Mouse (Mus musculus): Measurements from ENCODE around the gene D430041D05Rik.

The D430041D05Rik gene

DNA sequence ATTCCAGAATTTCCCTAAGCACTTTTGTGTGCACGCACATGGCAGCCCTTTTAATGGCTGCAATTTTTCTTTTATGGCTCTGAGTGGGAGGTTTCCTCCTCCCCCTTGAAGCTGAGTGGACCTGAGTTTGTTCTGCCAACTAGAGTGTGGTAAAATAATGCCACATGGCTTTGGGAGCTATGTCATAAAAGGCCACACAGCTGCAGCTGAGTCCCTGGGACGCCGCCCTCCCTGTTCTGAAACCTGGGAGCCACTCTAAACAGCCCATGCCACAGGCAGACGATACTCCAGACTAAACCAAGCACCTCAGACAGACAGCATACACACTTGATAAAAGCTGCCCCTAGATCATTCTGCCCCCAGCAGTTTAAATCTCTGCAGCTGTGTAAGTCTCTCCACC lies 143.8 kb downstream of the D430041D05Rik start:
- no peak for DNase-seq (ENCODE audit: low read depth, low spot score)

DNA sequence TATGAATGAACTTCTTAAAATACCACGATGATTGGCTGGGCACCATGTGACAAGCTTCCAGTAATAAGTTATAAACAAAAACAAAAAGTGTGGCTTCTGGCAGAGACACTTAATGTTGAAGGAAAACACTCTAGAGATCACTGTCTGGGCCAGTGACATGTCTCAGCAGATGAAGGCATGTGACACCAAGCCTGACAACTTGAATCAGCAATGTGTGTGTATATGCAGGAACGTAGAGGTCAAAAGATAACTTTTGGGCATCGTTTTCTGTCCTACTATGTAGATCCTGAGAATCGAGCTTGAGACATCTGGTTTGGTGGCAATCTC lies 149.1 kb downstream of the D430041D05Rik start:
- no peak for DNase-seq (ENCODE audit: low read depth, low spot score)

DNA sequence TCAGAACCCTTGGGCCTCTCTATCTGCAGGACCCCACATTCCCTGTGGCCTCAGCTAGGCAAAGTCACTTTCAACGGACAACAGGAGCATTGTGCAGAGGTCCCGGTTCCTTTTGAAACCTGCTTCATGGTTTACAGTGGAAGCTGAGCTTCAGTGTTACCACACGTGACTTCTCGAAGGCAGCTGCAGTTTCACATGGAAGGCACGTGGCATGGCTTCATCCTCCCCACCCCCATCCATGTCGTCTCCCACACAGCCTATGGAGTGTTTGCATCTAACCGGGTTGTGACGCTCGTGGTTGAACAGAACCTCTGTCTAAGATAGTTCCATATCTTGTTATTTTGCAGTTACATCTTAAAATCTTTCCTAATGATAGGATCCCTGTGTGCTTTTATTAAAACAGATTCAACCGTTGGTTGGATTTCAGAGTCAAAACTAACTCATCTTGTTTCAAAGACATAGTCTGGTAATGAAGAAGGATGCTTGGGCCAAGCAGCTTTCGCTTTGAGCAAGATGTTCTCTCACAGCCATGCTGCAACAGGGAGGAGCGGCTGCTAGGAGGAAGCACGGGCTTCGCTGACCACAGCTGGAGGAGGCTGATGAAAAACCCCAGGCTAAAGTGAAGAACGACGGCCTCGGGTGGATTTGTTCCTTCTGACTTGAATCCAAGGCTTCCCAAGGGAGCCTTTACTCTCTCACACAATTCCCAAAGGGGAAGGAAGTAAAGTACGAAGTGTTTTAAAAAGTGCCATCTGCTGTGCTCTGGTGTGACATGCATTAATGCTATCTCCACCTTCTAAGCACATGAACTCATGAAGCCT lies 149.7 kb downstream of the D430041D05Rik start:
- DNase-seq (ENCODE audit: low read depth, low spot score): no peak

DNA sequence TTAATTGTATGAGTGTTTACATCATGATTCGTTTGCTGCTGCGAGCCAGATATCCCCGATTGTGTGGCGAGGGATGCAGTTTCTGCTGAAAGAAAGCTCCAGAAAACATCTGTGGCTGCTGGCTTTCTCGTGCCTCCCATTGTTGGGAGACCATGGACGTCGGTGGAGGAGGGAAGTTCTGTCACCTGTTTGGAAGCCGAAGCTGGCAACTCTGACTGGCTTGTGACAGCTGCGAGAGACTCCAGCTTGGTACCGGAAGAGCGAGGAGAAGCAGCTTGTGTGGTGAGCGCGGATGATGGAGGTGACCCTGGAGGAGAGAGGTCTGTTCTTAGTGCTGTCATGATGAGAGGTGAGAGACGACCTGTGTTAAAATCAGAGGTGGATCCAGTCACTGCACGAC lies 154.2 kb downstream of the D430041D05Rik start:
- DNase-seq (ENCODE audit: low read depth, low spot score): no peak

DNA sequence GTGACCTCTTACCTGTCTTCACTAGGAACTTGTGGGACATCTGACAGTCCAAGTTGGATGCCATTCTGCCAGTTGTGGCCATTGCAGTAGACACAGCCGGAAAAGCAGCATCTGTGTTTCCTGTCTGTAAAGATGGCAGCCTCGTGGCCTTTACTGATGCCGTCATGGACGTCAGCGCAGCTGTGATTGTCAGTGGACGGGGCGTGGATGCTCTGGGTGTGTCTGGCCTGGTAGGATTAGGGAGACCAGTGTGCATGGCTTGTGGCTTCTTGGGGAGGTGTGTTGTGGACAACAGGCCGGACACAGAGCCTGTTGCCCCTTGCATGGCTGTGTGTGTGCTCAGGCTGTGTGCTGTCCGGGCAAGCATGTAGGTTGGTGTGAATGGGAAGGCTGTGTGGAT lies 155.9 kb downstream of the D430041D05Rik start:
- DNase-seq (ENCODE audit: low read depth, low spot score): no peak

DNA sequence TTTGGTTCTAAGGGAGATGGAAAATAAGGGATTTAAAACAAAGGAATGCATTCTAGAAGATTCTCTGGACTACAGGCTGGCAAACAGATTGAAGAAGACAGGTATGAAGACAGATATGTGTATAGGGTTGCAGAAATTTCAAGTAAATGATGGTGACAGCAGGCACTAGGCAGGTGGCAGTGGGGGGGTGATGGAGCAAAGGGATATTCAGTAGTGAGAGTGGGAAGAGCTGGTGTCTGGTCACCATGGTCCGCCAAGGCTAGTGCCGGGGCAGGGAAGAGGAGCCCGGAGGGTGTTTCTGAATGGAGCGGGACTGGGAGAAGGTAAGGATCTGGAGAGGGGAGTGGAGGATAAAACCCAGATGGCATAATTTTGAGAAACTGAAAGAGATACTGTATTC lies 157.5 kb downstream of the D430041D05Rik start:
- DNase-seq (ENCODE audit: low read depth, low spot score): no peak

DNA sequence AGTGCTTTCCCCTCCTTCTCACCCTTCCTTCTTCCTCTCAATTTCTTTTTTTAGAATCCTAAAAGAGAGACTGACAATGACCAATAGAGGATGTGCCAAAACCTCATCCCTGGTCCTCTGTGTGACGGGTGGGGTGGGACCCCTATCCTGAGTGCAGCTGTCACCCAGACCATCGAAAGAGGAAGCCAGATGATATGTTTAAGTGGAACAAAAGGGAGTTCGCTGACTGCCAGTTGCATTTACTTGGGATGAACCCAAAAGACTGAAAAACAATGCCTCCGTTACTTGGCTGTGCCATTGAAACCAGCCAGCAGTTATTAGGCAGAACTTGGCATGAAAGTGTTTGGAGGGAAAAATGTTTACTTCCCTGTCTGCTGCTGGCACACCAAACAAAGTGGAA lies 159.2 kb downstream of the D430041D05Rik start:
- DNase-seq (ENCODE audit: low read depth, low spot score): peak; percentile 33

DNA sequence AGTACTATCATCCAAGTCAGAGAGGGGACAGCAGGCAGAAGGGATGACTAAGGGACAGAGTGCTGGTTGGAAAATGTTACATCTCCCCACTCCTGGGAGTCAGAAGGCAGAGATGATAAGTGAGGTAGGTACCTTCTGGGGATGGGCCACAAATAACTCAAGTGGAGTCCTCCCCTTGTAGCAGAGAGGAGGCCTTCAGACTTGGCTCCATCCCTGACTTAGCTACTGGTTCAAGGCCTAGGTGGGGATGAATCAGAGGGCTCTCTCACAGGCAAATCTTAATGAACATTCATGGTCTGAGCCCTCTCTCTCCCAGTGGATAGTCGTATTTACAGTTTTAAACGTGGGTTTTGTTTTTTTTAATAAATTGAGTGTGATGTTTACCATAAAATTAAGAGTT lies 161.0 kb downstream of the D430041D05Rik start:
- no peak for DNase-seq (ENCODE audit: low read depth, low spot score)

DNA sequence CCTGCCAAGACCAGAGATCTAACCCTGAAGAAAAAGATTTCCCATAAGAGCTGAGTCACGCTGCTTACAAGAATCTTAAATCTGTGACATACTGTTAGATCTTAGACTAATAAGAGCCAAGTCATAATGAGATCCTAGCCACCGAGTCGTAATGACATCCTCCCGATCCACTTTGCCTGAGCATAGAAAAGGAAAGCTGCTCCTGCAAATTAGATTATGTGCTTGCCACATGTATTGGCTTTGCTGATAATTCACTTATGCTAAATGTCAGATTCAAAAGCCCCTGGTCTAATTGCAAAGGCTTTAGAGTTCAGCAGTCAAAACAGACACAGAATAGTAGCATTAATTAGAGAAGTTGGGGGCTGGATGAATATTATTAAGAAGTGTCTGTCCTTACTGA lies 164.0 kb downstream of the D430041D05Rik start:
- no peak for DNase-seq (ENCODE audit: low read depth, low spot score)

DNA sequence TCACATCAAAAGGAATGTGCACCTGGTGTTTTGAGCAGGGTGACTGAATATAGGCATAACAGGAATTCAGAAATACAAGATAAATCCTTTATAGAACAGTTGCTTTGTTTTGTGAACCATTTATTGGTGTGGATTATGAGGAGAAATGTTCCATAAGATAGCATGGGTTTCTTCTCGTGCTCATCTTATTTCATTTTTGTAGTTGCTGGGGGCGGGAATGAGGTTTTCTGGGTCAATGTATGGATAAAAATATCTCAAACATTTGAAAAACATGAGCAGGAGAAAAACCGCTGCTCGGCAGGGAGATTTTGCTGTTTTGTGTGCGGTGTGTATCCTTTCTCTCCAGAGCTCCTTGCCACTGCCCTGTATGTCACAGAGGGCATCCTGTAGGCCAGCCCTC lies 168.8 kb downstream of the D430041D05Rik start:
- no peak for DNase-seq (ENCODE audit: low read depth, low spot score)

DNA sequence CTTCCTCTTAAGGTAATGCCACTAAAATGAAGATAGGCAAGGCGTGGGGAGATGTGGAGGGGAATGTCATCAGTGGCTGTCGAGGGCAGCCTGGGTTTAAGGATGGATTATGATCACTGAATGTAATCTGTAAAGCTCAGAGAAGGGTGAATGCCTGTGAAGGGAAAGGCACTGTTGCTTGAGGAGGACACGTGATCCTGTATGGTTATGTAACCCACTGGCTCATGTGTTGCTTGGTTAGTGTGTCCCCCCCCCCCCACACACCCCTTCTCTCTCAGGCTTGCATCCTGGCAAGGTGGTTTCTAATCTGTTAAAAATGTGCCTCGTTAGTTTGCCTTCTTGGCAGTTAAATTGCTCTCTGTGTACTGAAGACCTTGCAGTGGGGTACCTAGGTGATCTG lies 173.7 kb downstream of the D430041D05Rik start:
- no peak for DNase-seq (ENCODE audit: low read depth, low spot score)

DNA sequence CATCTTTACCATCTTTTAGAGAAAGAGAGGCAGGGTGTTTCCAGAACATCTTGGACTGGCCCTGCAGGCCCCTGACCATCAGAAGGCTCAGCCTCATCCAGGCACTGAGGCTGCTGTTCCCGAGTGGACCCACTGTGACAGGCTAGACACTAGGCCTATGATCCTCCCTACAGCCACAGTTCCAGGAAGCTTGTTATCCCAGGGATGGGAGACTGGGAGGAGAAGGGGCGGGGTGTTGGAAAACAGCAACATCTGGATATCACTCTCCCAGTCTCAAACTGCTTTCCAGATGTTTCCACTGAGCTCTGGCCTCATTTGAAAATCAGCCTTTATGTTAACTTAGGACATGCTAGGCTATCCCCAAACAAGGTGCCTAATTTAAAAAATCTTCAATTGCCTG lies 180.4 kb downstream of the D430041D05Rik start:
- DNase-seq (ENCODE audit: low read depth, low spot score): no peak

DNA sequence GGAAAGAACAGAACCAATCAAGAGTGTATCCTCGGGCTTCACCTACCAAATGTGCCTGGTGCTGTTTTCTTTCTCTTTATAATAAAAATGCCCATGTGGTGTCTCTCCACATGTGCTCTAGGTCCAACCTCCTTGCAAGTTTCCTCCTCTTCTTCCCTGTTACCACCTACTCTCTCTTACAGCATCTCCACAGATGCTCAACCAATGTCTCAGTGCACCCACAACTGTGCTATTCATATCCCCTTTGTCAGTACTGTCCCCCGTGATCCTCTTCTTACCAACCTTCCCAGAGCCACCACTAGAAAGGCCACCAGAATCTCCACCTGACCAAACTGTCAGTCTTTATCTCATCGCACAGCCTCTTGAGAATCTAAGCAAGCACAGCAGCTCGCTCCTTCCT lies 184.8 kb downstream of the D430041D05Rik start:
- DNase-seq (ENCODE audit: low read depth, low spot score): peak; percentile 73

DNA sequence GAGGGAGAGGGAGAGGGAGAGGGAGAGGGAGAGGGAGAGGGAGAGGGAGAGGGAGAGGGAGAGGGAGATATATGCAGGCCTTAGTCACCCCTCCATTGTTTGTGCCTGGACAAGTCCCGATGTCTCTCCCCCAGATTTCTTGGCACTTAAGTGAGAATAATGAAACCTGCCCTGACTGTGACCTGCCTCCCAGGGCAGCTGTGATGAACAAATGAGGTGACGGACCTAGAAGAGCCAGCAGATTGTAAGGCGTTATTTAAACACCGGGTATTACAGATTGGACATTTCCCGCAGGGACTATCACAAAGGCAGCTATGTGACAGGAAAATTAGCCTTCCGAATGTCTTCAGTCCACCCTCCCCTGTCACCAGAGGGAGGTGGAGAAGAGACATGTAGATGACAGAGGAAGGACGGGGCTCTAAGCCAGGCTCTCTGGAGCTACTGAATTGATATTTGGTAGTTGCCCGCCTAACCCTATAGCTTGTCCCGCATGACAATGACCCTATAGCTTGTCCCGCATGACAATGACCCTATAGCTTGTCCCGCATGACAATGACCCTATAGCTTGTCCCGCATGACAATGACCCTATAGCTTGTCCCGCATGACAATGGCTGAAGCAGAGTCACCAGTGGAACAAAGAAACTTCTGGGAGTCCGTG lies 191.0 kb downstream of the D430041D05Rik start:
- no peak for DNase-seq (ENCODE audit: low read depth, low spot score)

DNA sequence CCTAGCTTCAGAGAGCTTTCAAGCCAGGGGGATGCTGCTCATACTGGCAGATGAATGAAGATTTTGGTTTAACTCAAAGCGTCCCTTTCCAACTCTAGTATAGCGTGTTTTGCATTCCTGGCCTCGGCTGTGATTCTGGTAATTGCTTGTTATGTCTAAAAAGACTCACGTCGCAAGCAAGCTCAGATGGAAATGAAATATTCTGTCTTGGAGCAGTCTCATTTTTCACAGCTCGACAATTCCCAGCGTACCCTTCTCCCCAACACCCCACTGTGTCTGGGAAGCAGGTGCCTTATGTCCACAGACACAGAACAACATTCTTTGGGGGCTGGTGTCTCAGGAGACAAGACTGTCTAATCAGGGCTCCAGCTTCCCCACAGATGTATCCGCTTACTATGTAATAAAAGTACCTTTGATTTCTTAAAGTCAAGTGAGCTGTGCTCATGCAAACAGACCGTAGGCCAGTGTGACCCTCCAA lies 192.2 kb downstream of the D430041D05Rik start:
- no peak for DNase-seq (ENCODE audit: low read depth, low spot score)

DNA sequence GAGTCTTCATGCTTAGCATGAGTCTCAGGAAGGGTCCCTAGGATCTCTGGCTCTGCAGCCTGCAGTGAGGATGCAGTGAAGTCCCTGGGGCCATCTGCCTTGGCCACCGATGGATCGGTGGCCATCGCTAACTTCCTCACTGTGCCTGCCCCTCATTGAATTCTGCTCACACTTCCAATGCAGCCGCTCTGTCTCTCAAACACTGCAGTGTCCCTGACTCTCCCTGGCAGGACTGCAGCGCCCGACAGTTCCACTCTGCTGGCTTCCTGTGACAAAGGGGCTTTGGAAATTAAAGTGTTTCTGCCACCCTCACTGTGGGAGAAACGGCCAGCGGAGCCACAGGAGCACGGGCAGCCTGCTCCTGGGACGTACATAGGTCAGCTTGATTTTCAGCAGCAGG lies 192.7 kb downstream of the D430041D05Rik start:
- no peak for DNase-seq (ENCODE audit: low read depth, low spot score)

DNA sequence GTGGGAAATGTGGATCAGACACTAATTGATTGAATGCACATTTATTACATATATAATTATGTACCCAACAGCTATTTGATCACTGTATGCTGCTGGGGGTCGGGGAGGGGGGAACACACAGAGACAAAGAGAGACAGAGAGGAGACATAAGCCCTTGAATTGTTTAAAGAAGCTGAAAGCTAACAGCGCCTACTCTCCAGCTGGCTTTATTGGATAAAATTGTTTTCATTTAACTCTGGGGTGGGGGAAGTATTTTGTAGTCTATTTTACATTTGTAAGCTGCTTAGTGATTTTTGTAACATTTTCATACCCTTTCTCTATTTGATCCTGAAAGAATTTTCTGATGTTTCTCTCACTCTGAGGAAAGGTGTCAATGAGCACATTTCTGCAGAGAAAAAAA lies 201.4 kb downstream of the D430041D05Rik start:
- peak; percentile 65 for DNase-seq (ENCODE audit: low read depth, low spot score)

DNA sequence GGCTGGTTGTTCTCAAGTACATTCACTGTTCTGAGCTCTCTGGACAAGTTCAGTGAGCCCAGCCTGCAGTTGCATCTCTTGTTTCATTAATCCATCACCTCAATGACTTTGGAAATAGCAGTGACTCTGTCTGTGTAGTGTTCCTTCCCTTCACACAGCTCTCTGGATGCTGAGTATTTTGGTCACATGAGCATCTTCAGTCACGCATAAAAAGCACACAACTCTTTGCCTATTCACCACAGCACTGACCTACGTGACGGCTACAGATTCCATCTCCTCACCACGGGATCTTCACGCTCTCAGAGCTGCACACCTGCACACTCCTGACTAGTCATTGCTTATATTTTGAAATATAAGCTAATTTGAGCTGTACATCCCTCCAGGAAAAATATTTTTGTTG lies 202.4 kb downstream of the D430041D05Rik start:
- no peak for DNase-seq (ENCODE audit: low read depth, low spot score)

DNA sequence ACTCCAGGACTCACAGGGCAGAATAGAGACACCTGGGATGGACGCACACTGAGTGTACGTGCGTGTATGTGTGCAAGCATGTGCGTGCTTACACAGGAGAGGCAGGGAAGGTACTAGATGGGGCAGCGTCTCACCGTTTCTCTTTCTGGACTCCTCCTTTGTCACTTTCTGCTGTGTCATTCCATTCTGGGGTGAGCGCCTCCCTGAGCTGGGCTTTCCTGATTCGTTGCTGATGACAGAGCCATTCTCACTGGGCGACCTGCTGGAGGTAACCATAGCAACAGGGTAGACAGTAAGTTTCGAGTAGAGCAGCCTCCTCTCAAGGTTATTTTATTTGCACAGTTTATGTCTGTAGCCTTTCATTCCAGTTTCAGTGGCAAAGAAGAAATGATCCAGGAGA lies 202.9 kb downstream of the D430041D05Rik start:
- peak; percentile 89 for DNase-seq (ENCODE audit: low read depth, low spot score)

DNA sequence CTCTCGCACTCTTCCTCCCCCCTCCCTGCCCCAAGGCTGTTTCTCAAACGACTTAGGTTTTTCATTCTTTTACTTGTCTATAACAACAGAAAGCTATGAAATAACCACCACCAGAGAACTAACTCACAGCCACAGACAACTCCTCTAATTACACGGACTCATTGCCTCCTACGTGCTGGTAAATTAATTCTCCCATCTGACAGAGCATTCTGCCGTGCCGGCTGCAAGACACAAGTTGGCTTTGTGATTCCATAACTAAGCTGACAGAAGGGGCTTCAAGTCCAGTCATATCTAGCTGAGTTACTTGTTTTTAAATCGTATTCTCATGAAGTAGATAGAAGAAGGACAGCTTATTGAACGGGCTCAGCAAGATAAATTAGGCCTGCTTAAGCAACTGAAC lies 205.2 kb downstream of the D430041D05Rik start:
- peak; percentile 63 for DNase-seq (ENCODE audit: low read depth, low spot score)

DNA sequence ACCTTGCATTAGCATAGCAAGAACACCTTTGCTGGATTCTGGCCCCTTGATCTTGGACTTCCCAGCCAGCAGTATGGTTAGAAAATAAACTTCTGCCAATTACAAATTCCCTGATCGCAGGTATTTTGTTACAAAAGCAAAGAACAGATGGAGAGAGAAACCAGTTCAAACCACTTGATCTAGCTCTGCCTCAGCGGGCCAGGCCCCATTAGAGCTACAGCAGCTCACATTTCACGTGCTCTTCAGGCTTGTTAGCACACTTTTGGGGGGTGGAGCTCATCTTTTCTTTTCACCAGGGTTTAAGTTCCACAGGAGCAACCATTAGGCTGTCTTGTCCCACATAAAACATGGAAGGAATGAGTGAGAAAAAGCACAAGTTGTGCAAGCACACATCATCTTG lies 210.6 kb downstream of the D430041D05Rik start:
- DNase-seq (ENCODE audit: low read depth, low spot score): no peak

DNA sequence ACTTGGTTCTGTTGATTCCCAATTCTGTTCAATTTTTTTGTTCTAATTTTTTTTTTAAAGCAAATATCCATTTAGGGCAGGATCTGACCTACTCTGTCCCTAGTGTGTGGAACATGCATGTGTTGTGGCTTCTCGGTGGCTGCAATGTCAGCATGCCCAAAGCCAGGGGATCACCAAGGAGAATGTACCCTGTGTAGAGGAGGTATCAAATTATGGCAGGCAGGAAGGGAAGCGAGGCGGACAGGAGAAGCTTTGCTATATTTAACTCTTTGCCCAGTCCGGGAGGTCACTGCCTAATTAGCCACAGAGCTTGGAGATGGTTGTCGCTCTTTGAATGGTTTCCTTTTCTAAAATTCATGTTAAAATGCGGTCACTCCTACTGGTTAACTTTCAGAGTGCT lies 212.6 kb downstream of the D430041D05Rik start:
- DNase-seq (ENCODE audit: low read depth, low spot score): no peak

DNA sequence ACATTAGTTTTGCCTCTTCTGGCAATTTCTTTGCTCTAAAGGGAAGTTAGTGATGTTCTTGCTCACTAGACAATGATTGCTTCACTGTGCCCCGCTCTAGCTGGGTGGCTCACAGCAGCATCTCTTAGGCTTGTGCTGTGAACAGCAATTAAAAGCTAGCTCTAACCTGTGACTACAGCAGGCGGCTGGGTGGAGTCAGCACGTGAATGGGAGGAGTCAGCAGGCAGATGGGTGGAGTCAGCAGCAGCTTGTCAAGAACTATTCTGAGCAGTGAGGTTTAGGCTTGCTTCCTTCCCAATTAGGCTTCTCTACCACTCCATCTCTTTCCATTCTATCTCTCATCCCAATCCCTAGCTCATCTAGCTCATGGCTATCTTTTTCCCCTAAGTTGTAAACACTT lies 213.5 kb downstream of the D430041D05Rik start:
- no peak for DNase-seq (ENCODE audit: low read depth, low spot score)

All from telencephalon, adult 2 months (tissue).